Mouse (Mus musculus): ENCODE measurements around the gene Asic3. TPM values are rescaled to one million over a fixed set of nuclear protein-coding genes. Genes with fewer than 3 reads are reported as not detected.

Asic3 gene
- polyA plus RNA-seq (2015; fragmentation: Nextera tagmentation; extraction: Ambion mirVana): 0.34 and 0.54 TPM in 2 replicates

- no peak for DNase-seq (ENCODE audit: low spot score)
Measured at GRCm38 (mm10) chr5:24413042-24413693, at the start of gene Asic3. Gene Asic3 (plus strand): TSS chr5:24413392.

- no peak for DNase-seq (ENCODE audit: low spot score)
Measured at GRCm38 (mm10) chr5:24363467-24363866, 49.7 kb upstream of the Asic3 start.

DNA sequence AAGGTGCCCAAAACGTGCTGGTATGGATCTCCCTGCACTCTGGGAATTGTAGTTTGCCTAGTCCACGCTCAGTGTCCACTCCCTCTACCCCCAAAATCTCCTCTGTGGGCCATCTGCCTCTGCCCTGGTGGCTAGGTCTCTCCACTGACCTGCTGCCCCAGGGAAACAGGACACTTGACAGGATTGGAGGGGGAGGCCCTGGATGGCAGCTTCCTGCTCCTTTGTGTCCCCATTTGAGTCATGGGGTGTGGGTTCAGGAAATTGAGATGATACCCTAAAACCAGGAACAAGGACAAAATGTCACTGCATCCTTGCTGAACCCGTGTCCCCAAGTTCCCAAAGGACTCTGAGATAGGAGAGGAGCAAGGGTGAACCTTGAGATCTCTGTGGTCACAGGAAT lies 49.1 kb upstream of the Asic3 start:
- DNase-seq (ENCODE audit: low spot score): no peak

DNA sequence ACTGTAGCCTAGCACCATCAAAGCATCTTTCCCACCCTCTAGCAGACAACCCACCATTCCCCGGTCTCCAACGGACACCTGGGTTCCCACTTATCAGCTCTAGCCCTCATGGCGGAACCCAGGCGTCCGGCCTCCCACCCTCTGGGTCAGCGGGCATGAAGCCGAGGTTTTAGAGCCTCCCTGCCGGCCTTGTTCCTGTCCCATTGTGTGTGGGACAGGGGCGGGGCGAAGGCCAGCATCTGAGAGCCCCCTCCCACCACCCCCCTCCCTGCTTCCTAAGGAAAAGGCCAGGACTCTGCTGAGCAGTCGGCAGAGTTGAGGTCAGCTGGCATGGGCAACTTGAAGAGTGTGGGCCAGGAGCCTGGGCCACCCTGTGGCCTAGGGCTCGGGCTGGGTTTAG lies 48.7 kb upstream of the Asic3 start, which contains the start of gene Nos3:
Gene Nos3 (plus strand): TSS at position 303 of the 400 bp plus-strand sequence.
- DNase-seq (ENCODE audit: low spot score): no peak

- DNase-seq (ENCODE audit: low spot score): no peak
Measured at GRCm38 (mm10) chr5:24364963-24365362, 48.2 kb upstream of the Asic3 start.

DNA sequence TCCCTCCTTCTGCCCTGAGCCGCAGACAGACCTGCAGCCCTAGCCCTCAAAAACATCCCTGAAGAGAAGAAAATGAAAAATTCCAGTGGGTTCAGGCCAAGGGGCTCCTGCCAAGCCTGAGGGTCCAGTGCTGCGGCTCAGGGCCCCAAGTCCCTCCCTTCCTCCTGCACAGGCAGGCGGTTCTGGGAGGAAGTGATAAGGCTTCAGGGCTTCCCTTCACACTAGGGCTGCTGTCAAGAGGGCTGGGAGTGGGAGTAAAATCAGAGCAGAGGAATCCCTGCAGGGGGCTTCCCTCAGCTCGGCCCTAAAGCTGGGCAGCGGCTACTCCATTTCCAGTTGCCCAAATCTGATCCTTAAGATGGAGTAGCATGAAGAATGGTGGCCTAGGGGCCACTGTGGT lies 47.7 kb upstream of the Asic3 start:
- no peak for DNase-seq (ENCODE audit: low spot score)

GRCm38 (mm10) chr5:24366426-24366825 lies 46.8 kb upstream of the Asic3 start:
- DNase-seq (ENCODE audit: low spot score): no peak

- DNase-seq (ENCODE audit: low spot score): no peak
Measured at GRCm38 (mm10) chr5:24369767-24370166, 43.4 kb upstream of the Asic3 start.

GRCm38 (mm10) chr5:24373807-24374206 lies 39.4 kb upstream of the Asic3 start:
- no peak for DNase-seq (ENCODE audit: low spot score)

GRCm38 (mm10) chr5:24374216-24374615 lies 39.0 kb upstream of the Asic3 start:
- no peak for DNase-seq (ENCODE audit: low spot score)

DNA sequence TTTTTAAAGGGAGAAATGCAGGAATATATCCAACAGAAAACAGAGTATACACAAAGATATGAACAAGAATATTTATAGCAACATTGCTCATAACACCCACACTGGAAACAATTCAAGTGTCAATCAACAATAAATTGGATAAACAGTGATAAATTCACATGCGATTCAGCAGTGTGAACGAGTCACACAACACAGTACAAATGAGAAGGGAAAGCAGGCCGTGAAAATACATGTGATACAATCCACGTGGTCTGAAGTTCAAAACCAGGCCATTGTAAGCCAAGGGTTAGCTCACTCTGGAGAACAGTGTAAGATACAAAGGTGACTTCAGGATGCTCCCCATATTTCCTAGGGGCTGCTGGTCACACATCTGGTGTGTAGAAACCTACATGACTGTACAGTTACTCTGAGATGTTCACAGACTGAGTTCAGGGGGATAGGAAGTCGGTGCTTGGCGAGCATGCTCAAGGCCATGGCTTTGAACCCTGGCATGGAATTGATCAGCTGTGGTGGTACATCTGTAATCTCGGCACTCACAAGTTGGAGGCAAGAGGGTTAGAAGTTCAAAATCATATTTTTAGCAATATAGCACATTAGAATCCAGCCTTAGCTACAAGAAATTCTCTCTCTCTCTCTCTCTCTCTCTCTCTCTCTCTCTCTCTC lies 38.4 kb upstream of the Asic3 start:
- no peak for DNase-seq (ENCODE audit: low spot score)

DNA sequence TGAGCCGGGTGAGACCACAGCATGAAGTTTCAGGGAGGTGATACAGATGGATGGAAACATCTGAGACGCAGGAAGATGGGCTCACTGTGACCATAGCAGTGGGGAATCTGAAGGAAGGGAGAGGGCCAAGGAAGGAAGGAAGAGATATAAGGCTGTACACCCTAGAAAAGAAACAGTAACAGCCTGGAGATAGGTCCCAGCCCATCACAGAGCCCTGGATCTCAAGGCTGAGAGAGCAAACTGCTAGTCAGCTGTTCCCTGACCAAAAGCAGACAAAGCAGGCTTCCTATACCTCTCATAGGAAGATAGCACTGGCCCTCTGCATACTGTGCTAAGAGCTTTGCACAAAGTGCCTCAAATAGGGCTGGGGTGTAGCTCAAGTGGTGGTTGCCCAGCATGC lies 34.5 kb upstream of the Asic3 start:
- DNase-seq (ENCODE audit: low spot score): no peak

DNA sequence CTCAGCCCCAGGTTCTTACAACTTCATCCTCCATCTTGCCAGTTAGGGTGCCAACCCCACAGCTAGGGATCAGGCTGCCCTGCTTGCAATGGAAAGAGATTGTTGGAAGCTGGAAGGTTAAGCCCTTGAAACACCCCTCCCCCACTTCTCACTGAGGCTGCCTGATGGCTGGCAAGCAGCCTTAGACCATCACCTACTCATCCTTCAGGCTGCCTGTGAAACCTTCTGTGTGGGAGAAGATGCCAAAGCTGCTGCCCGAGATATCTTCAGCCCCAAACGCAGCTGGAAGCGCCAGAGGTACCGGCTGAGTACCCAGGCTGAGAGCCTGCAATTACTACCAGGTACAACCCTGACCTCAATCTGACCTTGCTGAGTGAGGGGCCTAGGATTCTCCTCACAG lies 33.7 kb upstream of the Asic3 start:
- DNase-seq (ENCODE audit: low spot score): no peak

DNA sequence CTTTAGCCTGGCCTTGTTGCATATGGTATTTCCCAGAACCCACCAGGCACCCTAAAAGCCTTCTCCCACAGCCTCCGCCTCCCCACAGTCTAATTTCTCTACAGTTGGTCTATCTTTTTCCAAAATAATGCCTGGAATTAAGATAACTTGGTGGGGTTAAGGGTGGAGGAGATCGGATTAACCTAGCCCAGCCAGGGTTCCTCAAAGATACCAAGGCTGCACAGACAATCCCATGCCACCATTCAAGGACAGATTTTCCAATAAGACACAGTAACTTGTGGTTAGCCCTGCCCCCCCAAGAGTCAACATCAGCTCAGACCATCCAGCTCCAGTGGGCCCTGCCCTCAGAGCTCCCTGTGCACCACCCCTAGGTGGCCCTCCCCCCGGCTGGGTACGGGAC lies 32.7 kb upstream of the Asic3 start:
- DNase-seq (ENCODE audit: low spot score): no peak

DNA sequence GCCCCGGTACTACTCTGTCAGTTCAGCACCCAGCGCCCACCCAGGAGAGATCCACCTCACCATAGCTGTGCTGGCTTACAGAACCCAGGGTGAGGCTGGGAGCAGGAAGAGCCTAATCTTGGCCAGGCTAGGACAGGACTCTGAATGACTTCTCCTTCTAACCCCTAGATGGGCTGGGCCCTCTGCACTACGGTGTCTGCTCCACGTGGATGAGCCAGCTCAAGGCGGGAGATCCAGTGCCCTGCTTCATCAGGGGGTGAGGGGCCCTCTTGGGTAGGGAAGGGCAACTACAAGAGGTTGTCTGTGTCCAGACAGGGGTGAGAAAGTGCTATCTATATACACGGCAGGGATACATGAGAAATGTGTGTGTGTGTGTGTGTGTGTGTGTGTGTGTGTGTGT lies 31.7 kb upstream of the Asic3 start:
- DNase-seq (ENCODE audit: low spot score): no peak

DNA sequence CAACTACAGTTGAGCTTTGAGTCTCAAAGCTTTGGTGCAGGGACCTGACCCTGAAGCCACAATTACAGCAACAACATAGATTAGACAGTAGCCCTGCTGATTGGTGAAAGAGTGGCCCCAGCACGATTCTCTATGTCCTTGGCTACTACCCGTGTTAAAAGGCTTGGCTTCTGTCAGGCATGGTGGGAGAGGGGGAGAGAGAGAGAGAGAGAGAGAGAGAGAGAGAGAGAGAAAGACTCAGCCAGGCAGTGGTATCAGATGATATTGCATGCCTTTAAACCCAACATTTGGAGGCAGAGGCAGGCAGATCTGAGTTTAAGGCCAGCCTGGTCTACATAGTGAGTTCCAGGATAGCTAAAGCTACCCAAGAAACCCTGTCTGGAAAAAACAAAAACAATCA lies 31.2 kb upstream of the Asic3 start:
- no peak for DNase-seq (ENCODE audit: low spot score)

DNA sequence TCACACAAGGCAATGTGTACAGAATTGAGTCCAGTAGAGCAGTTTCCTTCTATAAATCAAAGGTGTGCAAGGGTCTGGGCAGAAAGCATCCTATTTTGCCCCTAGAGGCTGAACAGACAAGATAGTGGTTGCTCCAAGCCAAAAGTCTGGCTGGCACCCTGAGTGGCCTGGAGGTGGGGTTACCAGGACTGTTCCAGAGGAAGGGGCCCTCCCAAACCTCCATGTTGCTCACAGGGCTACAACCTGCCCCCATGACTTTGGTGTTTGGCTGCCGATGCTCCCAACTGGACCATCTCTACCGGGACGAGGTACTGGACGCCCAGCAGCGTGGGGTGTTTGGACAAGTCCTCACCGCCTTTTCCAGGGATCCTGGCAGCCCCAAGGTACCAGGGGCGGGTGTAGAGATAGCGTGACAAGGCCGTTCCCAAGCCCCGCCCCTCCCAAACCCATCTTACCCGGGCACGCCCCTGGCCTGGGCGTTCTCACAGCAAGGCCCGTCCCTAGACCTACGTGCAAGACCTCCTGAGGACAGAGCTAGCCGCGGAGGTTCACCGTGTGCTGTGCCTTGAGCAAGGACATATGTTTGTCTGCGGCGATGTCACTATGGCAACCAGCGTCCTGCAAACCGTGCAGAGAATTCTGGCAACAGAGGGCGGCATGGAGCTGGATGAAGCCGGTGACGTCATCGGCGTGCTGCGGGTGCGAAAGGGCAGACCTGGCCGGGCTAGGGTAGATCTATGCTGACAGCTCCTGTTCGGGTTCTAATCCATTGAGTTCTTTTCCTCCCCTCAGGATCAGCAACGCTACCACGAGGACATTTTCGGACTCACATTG lies 29.9 kb upstream of the Asic3 start:
- DNase-seq (ENCODE audit: low spot score): peak; percentile 91

DNA sequence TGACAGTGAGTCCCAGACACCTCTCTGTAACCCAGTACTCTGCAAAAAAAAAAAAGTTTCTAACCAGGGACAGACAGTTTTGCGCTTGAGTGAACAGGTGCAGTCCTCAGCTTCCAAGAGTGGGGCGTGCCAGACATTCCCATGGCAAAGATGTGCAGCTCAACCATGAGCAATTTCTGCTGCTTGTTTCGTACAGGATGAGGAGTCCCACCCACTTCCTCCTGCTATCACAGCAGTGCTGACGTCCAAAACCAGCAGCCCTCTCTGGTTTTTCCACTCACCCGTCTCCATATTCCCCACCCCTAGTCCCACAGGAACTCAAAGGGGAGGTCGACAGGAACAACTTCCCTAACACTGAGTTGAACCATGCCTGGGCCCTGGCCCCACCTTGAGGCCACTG lies 28.8 kb upstream of the Asic3 start:
- DNase-seq (ENCODE audit: low spot score): peak; percentile 9

GRCm38 (mm10) chr5:24385374-24385773 lies 27.8 kb upstream of the Asic3 start:
- no peak for DNase-seq (ENCODE audit: low spot score)

DNA sequence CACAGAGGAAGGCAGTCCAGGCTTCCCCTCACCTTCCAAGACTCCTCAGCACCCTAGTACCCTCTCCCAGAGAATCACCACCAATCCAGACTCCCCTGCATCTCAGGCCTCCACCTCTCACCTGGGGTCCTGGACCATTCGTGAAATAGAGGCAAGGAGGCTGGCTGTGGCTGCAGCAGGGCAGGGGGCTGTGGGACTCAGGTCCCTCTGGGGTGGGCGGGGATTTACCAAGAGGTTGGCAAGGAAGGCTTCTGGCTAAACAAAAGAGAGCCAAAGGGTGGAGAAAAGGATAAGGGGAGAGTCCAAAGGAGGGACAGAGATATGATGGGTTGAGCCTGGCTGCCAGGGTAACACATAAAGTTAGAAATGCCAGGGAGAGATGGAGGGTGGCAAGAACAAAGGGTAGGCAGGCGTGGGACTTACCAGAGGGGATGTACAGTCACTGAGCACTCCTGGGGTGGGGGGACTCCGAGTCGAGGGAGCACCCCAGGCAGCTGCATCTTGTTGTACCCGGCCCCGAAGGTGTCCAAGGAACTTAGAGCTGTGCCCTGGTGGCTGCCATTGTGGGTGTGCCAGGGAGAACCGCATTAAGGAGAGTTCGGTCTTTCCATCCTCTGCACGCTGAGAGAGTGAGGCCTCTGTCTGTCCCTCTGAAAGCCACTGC lies 27.2 kb upstream of the Asic3 start:
- DNase-seq (ENCODE audit: low spot score): no peak
